Mouse (Mus musculus) kidney, adult 2 months (tissue): ENCODE results near the gene Rai14.
A peak's percentile ranks its signal among the peaks of the same experiment; 100 is the strongest.

Experiments used
- CTCF ChIP-seq: fragments of 200-500 bp; conservative IDR thresholded peaks from 2 replicates; pipeline ENCODE4 v1.5.1; 2011; ENCODE audit warnings: low read depth, mild to moderate bottlenecking, control low read depth, low read length, moderate library complexity, mixed read lengths; ENCODE audit not compliant: insufficient read depth, insufficient read length
- POLR2A ChIP-seq: fragments of 200-500 bp; IDR thresholded peaks from one replicate; pipeline ENCODE4 v1.6.1; 2011; ENCODE audit warnings: low read depth, low read length, control low read depth

DNA sequence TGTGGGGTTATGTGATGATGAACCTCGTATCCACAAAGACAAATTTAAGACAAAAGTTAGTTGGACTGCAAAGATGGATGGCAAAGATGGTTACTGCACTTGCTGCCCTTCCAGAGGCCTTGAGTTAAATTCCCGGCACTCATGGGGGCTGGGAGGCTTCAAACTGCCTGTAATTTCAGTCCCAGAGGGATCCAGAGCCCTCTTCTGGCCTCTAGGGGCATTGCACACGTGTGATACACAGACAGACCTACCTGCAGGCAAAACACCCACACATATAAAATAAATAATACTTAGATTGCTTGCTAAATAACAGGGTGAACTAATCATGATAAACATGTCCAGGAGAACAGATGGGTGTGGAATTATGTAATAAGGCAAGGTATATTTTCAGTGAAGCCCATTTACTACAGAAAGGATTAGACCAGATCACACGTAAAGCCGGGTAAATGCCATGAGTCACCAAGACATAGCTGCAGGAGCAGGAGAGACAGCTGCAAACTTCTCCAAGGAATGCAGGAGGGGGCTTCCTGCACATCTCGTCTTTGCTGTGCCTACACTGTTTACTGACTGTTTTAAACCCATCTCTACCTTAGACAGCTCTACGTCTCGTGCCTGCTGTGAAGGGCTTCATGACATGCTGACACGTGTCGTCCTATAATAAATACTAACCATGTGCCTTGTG lies 5.7 kb downstream of the Rai14 start:
- peak; percentile 45 for TF ChIP-seq CTCF
- TF ChIP-seq POLR2A: no peak
